Mouse (Mus musculus) heart, postnatal 0 days (tissue): Measurements from ENCODE around the gene Map3k7cl. TPM values are rescaled to one million over a fixed set of nuclear protein-coding genes. Genes with fewer than 3 reads are reported as not detected.

Source experiments
- ATAC-seq: fragments of 200-750 bp; cut with Nextera tagmentation; 2 replicates; pipeline ENCODE4 v1.8.0; 2017; ENCODE audit warnings: low read depth, moderate number of reproducible peaks, moderate library complexity; ENCODE audit not compliant: insufficient read depth
- DNase-seq: peaks from one replicate; pipeline ENCODE4 v3.0.0-alpha.2; 2016; ENCODE audit warnings: low spot score
- H3K27ac ChIP-seq: fragments of 300-500 bp; sonication (generic); 2 replicates; pipeline ENCODE4 v1.5.1; 2014; ENCODE audit warnings: low read depth, mild to moderate bottlenecking
- H3K27me3 ChIP-seq: fragments of 300-500 bp; sonication (generic); 2 replicates; pipeline ENCODE4 v1.6.1; 2014; ENCODE audit warnings: low read length, mixed read lengths; ENCODE audit not compliant: control insufficient read depth, insufficient read depth
- H3K36me3 ChIP-seq: fragments of 300-500 bp; sonication (generic); replicated peaks from 2 replicates; pipeline ENCODE4 v1.6.1; 2014; ENCODE audit warnings: low read length, mixed read lengths; ENCODE audit not compliant: control insufficient read depth, insufficient read depth
- H3K4me1 ChIP-seq: fragments of 300-500 bp; sonication (generic); 2 replicates; pipeline ENCODE4 v1.6.1; 2014; ENCODE audit warnings: antibody characterized with exemption; ENCODE audit not compliant: control insufficient read depth, insufficient read depth
- H3K4me2 ChIP-seq: fragments of 300-500 bp; sonication (generic); 2 replicates; pipeline ENCODE4 v1.6.1; 2014; ENCODE audit warnings: low read depth, mild to moderate bottlenecking, low read length, moderate library complexity
- H3K4me3 ChIP-seq: fragments of 300-500 bp; sonication (generic); 2 replicates; pipeline ENCODE4 v1.5.1; 2014; ENCODE audit warnings: low read depth, low read length
- H3K9ac ChIP-seq: fragments of 300-500 bp; sonication (generic); replicated peaks from 2 replicates; pipeline ENCODE4 v1.6.1; 2014; ENCODE audit warnings: low read depth, low read length, mixed read lengths
- H3K9me3 ChIP-seq: fragments of 300-500 bp; sonication (generic); replicated peaks from 2 replicates; pipeline ENCODE4 v1.6.1; 2016; ENCODE audit warnings: low read length; ENCODE audit not compliant: control insufficient read depth
- CTCF ChIP-seq: IDR thresholded peaks from 2 replicates; pipeline ENCODE4 v1.5.1; 2016; ENCODE audit warnings: antibody characterized with exemption, control low read depth, low read depth
- EP300 ChIP-seq: IDR thresholded peaks from 2 replicates; pipeline ENCODE4 v1.6.1; 2016; ENCODE audit warnings: antibody characterized with exemption, low read depth
- WGBS: fragments of 180-500 bp; shearing (Covaris S2); extraction: QIAGEN DNeasy Blood & Tissue Kit; methylation state at CpG from one replicate; pipeline ENCODE4 v1.1.7; 2014; 5-methylcytosine and 5-hydroxymethylcytosine counted together
- polyA plus RNA-seq: library from polyadenylated mRNA; unstranded; fragments of >200 nt; fragmentation: Nextera tagmentation; extraction: Ambion mirVana; gene quantifications from 2 replicates; pipeline ENCODE4 v1.2.1, GENCODE M21; 2015
- total RNA-seq: library from RNA; depleted of rRNA; stranded (reverse); fragments of >200 nt; gene quantifications from 2 replicates; pipeline ENCODE4 v1.2.3, GENCODE M21; 2014; ENCODE audit warnings: low replicate concordance

The Map3k7cl gene
- total and polyA plus RNA-seq, 2 experiments from 2014 or later, result 1.0 to 3.6 TPM

- WGBS, result 50% methylated on average over 10 of the region's 10 CpGs
- H3K4me3 ChIP-seq, result no peak overlapping the region
- TF ChIP-seq EP300 (no peak), CTCF (no peak)
- no peaks in the 10 kb centered on the region for H3K27me3 ChIP-seq
- H3K36me3 ChIP-seq, result no peaks in the 10 kb centered on the region
- DNase-seq (no peak), ATAC-seq (no peak)
- H3K9me3 ChIP-seq, result no peaks in the 10 kb centered on the region
- H3K27ac ChIP-seq, result no peak overlapping the region
- no peaks in the 10 kb centered on the region for H3K4me1 ChIP-seq
- no peak overlapping the region for H3K9ac ChIP-seq
- H3K4me2 ChIP-seq, result 0 out of 2 replicates have a peak overlapping the region, but pooled peaks have one; percentile 28
These were observed 22.5 kb downstream of the Map3k7cl start for GRCm38 (mm10) chr16:87575600-87575999.

DNA sequence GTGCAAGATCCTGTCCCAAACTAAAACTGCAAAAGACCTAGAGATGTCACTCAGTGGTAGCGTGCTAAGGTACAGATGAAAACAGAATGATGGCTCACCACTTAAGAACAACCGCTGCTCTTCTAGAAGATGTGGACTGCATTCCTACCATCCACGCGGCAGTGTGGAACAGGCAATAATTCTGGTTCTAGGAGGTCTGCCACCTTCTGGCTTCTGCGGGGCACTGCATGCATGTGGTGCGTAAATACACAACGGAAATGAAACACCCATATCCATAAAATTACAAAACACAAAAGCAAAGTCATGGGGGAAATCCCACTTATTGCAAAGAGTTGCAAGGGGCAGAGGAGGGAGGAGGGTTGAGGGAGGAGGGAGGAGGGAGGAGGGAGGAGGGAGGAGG, 25.8 kb downstream of the Map3k7cl start:
- WGBS, result 81% methylated on average over 7 of the region's 7 CpGs
- H3K4me1 ChIP-seq, result no peaks in the 10 kb centered on the region

GRCm38 (mm10) chr16:87579462-87579861, 26.3 kb downstream of the Map3k7cl start:
- Histone ChIP-seq H3K9ac (no peak overlapping the region), H3K4me2 (no peak overlapping the region), H3K36me3 (no peaks in the 10 kb centered on the region), H3K4me1 (no peaks in the 10 kb centered on the region), H3K27me3 (no peaks in the 10 kb centered on the region), H3K27ac (no peak overlapping the region), H3K4me3 (no peak overlapping the region), H3K9me3 (no peaks in the 10 kb centered on the region)
- TF ChIP-seq EP300 (no peak), CTCF (no peak)
- DNase-seq, result no peak
- 60% methylated on average over 14 of the region's 14 CpGs for WGBS
- ATAC-seq, result no peak

More for the DNA sequence above, 25.8 kb downstream of the Map3k7cl start:
- Histone ChIP-seq H3K9me3 (no peaks in the 10 kb centered on the region), H3K27me3 (no peaks in the 10 kb centered on the region), H3K4me3 (no peak overlapping the region), H3K4me2 (no peak overlapping the region), H3K36me3 (no peaks in the 10 kb centered on the region), H3K9ac (no peak overlapping the region), H3K27ac (no peak overlapping the region)
- ATAC-seq, result no peak
- DNase-seq, result no peak
- TF ChIP-seq CTCF (peak; percentile 24), EP300 (no peak)

- WGBS, result 67% methylated on average over 6 of the region's 6 CpGs
- Histone ChIP-seq H3K36me3 (no peaks in the 10 kb centered on the region), H3K27me3 (no peaks in the 10 kb centered on the region), H3K9ac (no peak overlapping the region), H3K4me1 (no peaks in the 10 kb centered on the region), H3K4me2 (no peak overlapping the region), H3K4me3 (no peak overlapping the region), H3K27ac (no peak overlapping the region), H3K9me3 (no peaks in the 10 kb centered on the region)
- ATAC-seq (no peak), DNase-seq (no peak)
- TF ChIP-seq EP300, result no peak
- TF ChIP-seq CTCF, result no peak
These were observed 29.6 kb downstream of the Map3k7cl start for GRCm38 (mm10) chr16:87582776-87583175.

DNA sequence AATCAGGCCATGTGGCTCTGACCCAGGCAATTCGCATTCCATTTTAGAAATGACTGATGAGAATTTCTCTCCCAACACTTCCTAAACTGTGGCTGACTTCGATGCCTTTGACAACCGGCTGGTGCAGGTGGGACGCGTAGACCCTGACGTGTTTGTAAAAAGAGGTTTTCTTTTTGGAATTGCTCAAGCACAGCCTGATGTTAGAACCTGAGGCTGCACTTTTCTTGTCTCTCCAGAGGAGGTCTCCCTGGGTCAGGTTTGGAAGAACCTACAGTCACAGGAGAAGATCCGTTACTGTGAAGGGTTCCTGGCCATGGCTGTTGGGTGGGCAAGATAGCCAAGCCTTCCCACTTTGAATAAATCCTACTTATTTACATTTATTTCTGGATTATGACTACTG, 31.5 kb downstream of the Map3k7cl start:
- WGBS, result 67% methylated on average over 7 of the region's 7 CpGs
- Histone ChIP-seq H3K4me1 (no peaks in the 10 kb centered on the region), H3K4me2 (no peak overlapping the region), H3K9ac (no peak overlapping the region), H3K4me3 (no peak overlapping the region), H3K27me3 (no peaks in the 10 kb centered on the region), H3K9me3 (no peaks in the 10 kb centered on the region), H3K36me3 (no peaks in the 10 kb centered on the region), H3K27ac (no peak overlapping the region)
- ATAC-seq, result no peak
- peak; percentile 61 for TF ChIP-seq CTCF
- TF ChIP-seq EP300, result no peak
- peak; percentile 50 for DNase-seq

- H3K36me3 ChIP-seq, result no peaks in the 10 kb centered on the region
- DNase-seq (no peak), ATAC-seq (no peak)
- H3K4me1 ChIP-seq, result no peaks in the 10 kb centered on the region
- no peak overlapping the region for H3K27ac ChIP-seq
- no peaks in the 10 kb centered on the region for H3K27me3 ChIP-seq
- no peak overlapping the region for H3K9ac ChIP-seq
- WGBS, result 76% methylated on average over 8 of the region's 8 CpGs
- H3K4me2 ChIP-seq, result no peak overlapping the region
- TF ChIP-seq EP300, result no peak
- TF ChIP-seq CTCF, result no peak
- H3K4me3 ChIP-seq, result no peak overlapping the region
- H3K9me3 ChIP-seq, result no peaks in the 10 kb centered on the region
These were observed 32.6 kb downstream of the Map3k7cl start for GRCm38 (mm10) chr16:87585548-87586262.
